Mouse (Mus musculus): ENCODE measurements at regions not wholly inside any gene's neighbourhood (a gene's known extent, or its start where the extent isn't known, plus 50 kb on each side); places are given as distances from the start of the nearest gene placed in this dataset.
"Not testable (repeated sequence)": the region's sequence is repeated elsewhere in the genome, so short reads cannot be mapped to it uniquely, and the experiment has no call there.

GRCm38 (mm10) chr7:129769673-129770072, 178.0 kb downstream of the Wdr11 start:
- intact Hi-C loops (cut with DNase I): not testable (repeated sequence)

DNA sequence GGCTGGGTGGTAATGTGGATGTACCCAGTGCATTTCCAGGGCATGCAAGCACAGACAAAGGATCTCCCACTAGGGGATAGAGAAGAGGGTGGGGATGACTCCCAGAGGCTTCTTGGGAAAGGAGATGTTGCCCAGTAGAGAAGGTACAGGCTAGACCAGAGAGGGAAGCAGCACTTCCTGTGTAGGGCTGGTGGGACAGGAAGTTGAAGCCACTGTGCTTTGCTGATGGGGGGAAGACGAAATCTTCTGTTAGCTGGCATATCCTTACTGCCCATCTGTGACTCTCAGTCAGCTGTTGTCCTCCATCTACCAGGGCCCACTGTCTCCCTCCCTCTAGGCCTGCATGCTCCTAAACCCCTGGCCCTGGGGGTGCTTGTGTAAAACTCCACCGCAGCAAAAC, 180.2 kb downstream of the Wdr11 start:
- intact Hi-C loops (cut with DNase I): no loop called here

DNA sequence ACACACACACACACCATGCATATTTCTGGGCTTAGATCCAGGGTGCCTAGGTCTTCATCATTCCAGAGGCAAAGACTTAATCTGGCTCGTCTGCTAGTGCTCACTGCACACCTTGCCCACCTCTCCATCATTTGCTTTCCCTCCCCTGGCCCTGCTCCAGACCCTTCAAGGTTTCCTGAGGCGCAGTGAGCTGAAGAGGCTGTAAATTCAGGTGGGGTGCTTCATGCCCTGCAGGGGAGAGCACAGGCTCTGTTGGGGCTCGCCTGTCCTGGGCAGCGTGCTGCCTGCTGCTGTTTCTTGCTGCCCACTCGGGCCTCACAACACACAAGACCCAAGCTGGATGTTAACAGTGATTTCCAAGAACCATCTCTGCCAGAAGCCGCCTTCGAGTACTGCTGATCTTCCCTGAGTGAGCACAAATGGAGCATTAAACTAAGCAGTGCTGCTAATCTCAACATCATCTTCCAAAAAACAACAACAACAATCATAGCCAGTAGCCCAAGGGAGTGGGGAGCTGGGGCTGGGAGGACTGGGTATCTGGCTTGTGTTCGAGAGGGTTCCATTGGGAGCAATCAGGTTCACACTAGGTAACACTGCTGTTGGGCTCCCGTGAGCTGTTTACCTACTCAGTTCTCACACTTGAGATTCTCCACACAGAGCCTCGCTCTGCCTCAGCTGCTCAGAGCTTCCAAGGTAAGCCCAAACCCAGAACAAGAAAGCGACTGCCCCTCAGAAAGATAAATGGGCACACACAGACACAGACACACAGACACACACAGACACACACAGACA, 181.1 kb downstream of the Wdr11 start:
- intact Hi-C loops (cut with DNase I): no loop called here

- intact Hi-C loops (cut with DNase I): no loop called here
These were observed 182.7 kb downstream of the Wdr11 start for GRCm38 (mm10) chr7:129774261-129774861.

DNA sequence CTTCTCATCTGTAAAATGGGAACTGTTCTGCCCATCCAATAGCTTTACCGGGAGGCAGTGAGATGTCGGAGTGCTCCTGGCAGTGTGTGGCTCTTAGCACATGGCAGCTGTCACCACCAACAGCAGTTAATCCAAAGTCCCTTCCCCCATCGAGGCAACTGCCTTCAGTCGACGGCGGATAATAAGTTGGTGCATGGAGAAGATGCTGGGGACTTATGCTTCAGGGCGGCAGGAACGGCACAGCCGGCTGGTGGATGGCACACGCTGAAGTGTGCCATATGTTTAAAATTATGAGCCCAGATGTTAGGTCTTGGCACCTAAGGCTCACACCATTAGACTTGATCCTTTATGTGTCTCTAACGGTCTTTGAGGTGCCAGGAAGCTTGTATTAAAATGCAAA, 183.5 kb downstream of the Wdr11 start:
- intact Hi-C loops (cut with DNase I): no loop called here

GRCm38 (mm10) chr7:129778842-129779421, 187.3 kb downstream of the Wdr11 start:
- intact Hi-C loops (cut with DNase I): no loop called here

GRCm38 (mm10) chr7:129779939-129780338, 188.3 kb downstream of the Wdr11 start:
- intact Hi-C loops (cut with DNase I): no loop called here

- intact Hi-C loops (cut with DNase I): no loop called here
These were observed 190.1 kb downstream of the Wdr11 start for GRCm38 (mm10) chr7:129781756-129782155.

DNA sequence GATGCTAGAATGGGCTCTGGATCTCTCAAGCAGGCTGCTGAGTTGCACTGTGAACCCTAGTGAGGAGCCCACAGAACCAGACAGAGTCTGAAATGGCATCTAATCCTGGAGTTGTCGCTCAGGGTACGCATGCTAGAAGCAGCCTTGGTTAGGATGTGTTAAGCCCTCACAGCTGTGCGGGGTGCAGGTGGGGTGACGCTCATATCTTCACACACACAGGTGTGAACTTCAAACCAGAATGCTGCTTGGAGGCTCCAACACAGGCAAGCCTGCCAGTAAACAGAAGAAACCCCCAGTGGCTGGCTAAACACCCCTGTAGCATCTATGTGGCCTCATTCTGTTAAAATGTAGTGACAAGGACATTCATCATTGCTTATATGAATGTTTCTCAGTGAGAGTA, 193.3 kb downstream of the Wdr11 start:
- intact Hi-C loops (cut with DNase I): no loop called here

DNA sequence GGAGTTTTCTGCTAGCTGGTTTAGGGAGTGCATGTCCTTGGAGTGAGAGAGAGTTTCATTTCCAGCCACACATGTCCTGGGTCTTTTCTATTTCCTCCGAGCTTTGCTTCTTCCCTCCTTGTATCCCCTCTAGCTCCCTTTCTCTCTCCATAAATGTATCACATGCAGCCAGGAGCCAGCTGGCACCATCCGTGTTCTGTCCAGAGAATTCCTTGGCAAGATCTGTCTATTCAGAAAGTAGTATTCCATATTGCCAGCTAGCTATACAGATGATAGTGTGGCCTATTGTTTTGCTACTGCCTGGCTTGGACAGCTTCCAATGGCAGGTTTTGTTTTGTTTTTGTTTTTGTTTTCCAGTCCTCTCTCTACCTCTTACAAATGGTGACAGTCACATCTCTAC, 195.3 kb downstream of the Wdr11 start:
- intact Hi-C loops (cut with DNase I): no loop called here

DNA sequence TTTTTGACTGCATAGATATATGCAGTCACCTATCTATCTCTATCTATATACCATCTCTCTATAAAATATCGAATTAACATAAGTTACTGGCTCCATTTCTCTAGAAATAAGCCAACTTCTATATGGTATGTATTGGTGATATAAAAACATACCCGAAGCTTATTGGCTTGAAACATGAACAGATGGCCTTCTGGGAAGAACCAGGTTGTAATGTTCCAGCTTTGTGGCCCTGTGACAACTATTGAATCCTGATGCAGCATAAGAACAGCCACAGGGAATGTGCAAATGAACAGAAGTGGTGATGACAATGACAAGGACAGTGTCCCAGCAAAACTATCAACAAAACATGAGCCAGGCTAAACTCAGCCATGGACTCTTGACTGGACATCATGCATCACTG, 196.1 kb downstream of the Wdr11 start:
- intact Hi-C loops (cut with DNase I): no loop called here

GRCm38 (mm10) chr7:129789461-129789860, 197.8 kb downstream of the Wdr11 start:
- intact Hi-C loops (cut with DNase I): no loop called here

- intact Hi-C loops (cut with DNase I): no loop called here
These were observed 199.2 kb downstream of the Wdr11 start for GRCm38 (mm10) chr7:129790590-129791449.

DNA sequence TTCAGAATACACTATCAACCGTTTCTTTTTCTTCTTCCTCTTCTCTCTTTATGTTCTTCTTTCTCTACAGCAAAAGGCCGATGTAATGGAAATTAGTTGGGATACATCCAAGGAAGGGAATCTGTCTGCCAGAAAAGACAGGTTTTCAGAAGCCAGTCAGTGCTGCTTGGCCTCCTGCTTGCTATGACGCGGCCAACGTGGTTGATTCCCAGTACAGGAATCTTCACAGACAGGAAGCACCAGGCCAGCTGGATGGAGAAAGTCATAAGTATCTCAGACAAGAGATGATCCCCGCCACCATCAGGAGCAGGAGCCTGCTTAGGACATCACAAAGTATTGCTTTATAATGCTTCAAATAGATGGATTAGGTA, 199.8 kb downstream of the Wdr11 start:
- intact Hi-C loops (cut with DNase I): no loop called here

DNA sequence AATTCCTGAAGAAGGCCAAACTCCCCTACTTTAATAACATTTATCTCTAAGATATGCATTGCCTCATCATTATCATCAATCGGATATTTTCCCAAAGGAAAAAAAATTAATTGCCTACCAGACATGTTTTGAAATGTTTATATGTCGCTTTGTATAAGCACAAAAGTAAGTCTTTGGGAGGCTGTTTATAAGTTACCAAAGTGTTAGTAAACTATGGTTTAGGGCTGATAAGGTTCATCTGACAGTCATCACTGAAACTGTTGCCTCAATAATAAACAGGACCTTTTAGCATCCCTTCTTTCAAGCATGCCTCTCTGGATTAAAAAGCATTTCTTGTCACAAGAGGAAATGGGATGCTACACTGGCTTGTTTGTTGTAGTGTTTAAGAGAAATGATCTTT, 202.1 kb downstream of the Wdr11 start:
- intact Hi-C loops (cut with DNase I): no loop called here

GRCm38 (mm10) chr7:129794276-129794675, 202.6 kb downstream of the Wdr11 start:
- intact Hi-C loops (cut with DNase I): no loop called here

GRCm38 (mm10) chr7:129798525-129798924, 206.9 kb downstream of the Wdr11 start:
- intact Hi-C loops (cut with DNase I): no loop called here

DNA sequence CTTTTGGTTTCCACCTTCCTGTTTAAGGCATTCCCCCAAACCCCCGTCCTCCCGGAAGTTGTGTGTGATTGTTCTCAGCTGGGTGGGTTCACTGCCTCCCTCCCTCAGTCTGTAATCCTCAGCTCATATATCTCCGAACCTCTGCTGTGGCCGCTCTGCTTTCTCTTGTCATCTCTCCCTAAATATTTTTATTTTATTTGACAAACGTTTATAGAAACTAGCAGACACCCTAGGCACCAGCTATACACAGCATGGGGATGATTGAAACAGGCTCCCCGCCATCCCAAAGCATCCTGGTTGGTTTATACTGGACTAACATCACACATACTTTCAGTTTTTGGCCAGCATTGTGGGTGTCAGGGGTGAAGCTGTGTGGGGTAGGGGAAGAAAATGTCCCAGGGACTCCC, 208.8 kb downstream of the Wdr11 start:
- intact Hi-C loops (cut with DNase I): no loop called here

- intact Hi-C loops (cut with DNase I): no loop called here
These were observed 209.8 kb downstream of the Wdr11 start for GRCm38 (mm10) chr7:129801431-129801847.

DNA sequence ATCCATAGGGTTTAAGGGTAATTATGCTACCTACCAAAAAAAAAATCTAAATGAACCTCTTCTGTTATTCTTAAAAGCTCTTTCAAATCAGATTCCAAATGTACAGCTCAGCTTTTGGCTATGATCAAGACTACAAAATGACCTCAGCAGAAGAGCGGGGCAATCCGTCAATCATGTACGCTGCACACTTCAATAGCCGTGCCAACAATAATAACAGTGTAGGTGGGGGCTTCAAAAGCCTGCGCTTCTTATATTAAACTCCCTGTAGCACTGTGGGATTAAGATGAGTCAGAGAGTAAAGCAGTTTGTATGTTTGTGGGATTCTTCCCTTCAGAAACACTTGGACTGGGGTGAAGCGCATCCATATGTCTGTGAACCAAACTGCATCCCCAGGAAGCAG, 210.5 kb downstream of the Wdr11 start:
- intact Hi-C loops (cut with DNase I): no loop called here

- intact Hi-C loops (cut with DNase I): no loop called here
These were observed 213.7 kb downstream of the Wdr11 start for GRCm38 (mm10) chr7:129805340-129805739.

- intact Hi-C loops (cut with DNase I): no loop called here
These were observed 218.5 kb downstream of the Wdr11 start for GRCm38 (mm10) chr7:129810141-129810540.

Data from adrenal gland (tissue).